Mouse (Mus musculus): Measurements from ENCODE around the gene Mapkapk3. TPM values are rescaled to one million over a fixed set of nuclear protein-coding genes. Genes with fewer than 3 reads are reported as not detected.

Mapkapk3 gene
- total and polyA plus RNA-seq, 3 experiments: 42.3 to 49.9 TPM; not detected in 1

GRCm38 (mm10) chr9:107254925-107255324, 34.8 kb downstream of the Mapkapk3 start:
- no peak for DNase-seq (ENCODE audit: low read depth, low spot score)
- Histone ChIP-seq H3K27me3 (ENCODE audit: control insufficient read depth in 1 of 2, insufficient read depth in 2 of 2, low read length in 2 of 2) (no peaks in the 10 kb centered on the region), H3K4me3 (ENCODE audit: control insufficient read depth in 1 of 2, insufficient read depth in 1 of 2, low read depth in 2 of 2, low read length in 2 of 2) (no peak overlapping the region), H3K4me1 (ENCODE audit: control insufficient read depth in 1 of 2, insufficient read depth in 2 of 2, low read length in 2 of 2) (no peaks in the 10 kb centered on the region), H3K9me3 (replicated peaks; ENCODE audit: insufficient read depth, low read length) (no peaks in the 10 kb centered on the region), H3K27ac (ENCODE audit: control insufficient read depth, low read depth, low read length) (no peak overlapping the region), H3K36me3 (ENCODE audit: control insufficient read depth in 1 of 2, insufficient read depth in 2 of 2, low read length in 2 of 2) (no peaks in the 10 kb centered on the region; a peak in 1 of 4 replicates), H3K79me2 (ENCODE audit: control insufficient read depth, insufficient read depth, low read length, poor library complexity) (no peaks in the 10 kb centered on the region), H3K9ac (ENCODE audit: control insufficient read depth, low read depth, low read length, poor library complexity, severe bottlenecking) (no peak overlapping the region)
- no peak for TF ChIP-seq TCF12 (IDR thresholded peaks at IDR 0.05; ENCODE audit: low read depth, low read length)
- no peak for TF ChIP-seq ZMIZ1 (IDR thresholded peaks at IDR 0.05; ENCODE audit: low read depth, low read length)
- no peak for TF ChIP-seq USF2 (IDR thresholded peaks at IDR 0.05; ENCODE audit: borderline replicate concordance in 1 of 2, insufficient read depth in 1 of 2, low read depth in 1 of 2, low read length in 2 of 2)
- no peak for TF ChIP-seq GABPA (IDR thresholded peaks at IDR 0.05; ENCODE audit: low read depth, low read length)
- no peak for TF ChIP-seq HCFC1 (IDR thresholded peaks at IDR 0.05; ENCODE audit: low read depth, low read length)
- TF ChIP-seq UBTF (IDR thresholded peaks at IDR 0.05; ENCODE audit: borderline replicate concordance, insufficient read depth, low read depth, low read length): no peak
- TF ChIP-seq ZNF384 (IDR thresholded peaks at IDR 0.05; ENCODE audit: low read depth, low read length): no peak
- no peak for TF ChIP-seq E2F4 (IDR thresholded peaks at IDR 0.05; ENCODE audit: borderline replicate concordance, low read depth, low read length)
- no peak for TF ChIP-seq MEF2A (IDR thresholded peaks at IDR 0.05; ENCODE audit: extremely low read depth, insufficient replicate concordance, low read depth, low read length, poor library complexity, severe bottlenecking)
- no peak for TF ChIP-seq KAT2A (conservative IDR thresholded peaks at IDR 0.05; ENCODE audit: low read depth, low read length)
- no peak for TF ChIP-seq ETS1 (IDR thresholded peaks at IDR 0.05; ENCODE audit: low read depth, low read length)
- TF ChIP-seq POLR2AphosphoS2 (IDR thresholded peaks at IDR 0.05; ENCODE audit: low read length): no peak
- TF ChIP-seq NELFE (IDR thresholded peaks at IDR 0.05; ENCODE audit: low read depth, low read length): no peak
- no peak for TF ChIP-seq RAD21 (IDR thresholded peaks at IDR 0.05; ENCODE audit: low read depth, low read length)
- TF ChIP-seq POLR2A (IDR thresholded peaks at IDR 0.05; ENCODE audit: control insufficient read depth in 1 of 2, insufficient read depth in 1 of 2, low read depth in 1 of 2, low read length in 2 of 2, poor library complexity in 1 of 2): no peak
- no peak for TF ChIP-seq RCOR1 (IDR thresholded peaks at IDR 0.05; ENCODE audit: low read depth, low read length)
- no peak for TF ChIP-seq POLR2AphosphoS5 (IDR thresholded peaks at IDR 0.05; ENCODE audit: borderline replicate concordance, low read depth, low read length)
- no peak for TF ChIP-seq CTCF (IDR thresholded peaks at IDR 0.05 in 2 of 3, conservative IDR thresholded peaks at IDR 0.05 in 1 of 3; ENCODE audit: control insufficient read depth in 1 of 3, insufficient read depth in 1 of 3, low read depth in 2 of 3, low read length in 3 of 3, poor library complexity in 1 of 3, severe bottlenecking in 1 of 3)
- no peak for TF ChIP-seq ELF1 (IDR thresholded peaks at IDR 0.05; ENCODE audit: low read depth, low read length)
- no peak for TF ChIP-seq SIN3A (IDR thresholded peaks at IDR 0.05; ENCODE audit: low read length)

DNA sequence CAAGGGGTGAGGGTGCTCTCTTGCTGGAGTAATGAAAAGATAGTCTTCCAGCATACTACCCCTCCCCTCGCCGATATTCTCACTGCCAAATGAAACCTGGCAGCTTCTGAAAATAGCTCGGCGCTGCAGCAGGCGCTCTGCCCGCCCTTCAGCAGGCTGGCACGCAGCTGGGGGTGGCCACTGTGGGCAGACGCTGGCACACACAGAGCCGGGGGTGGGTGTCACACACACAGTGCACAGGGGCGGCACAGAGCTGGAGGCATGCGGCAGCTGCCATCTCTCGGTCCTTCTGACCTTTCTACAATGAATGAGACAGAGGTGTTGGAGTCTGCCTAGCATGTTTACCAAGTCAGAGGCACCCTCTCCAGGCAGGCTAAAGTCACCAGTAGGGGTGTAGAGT, 35.2 kb downstream of the Mapkapk3 start:
- H3K27ac ChIP-seq (ENCODE audit: control insufficient read depth, low read depth, low read length): no peak overlapping the region
- no peak for DNase-seq (ENCODE audit: low read depth, low spot score)
- no peaks in the 10 kb centered on the region for H3K27me3 ChIP-seq (ENCODE audit: control insufficient read depth in 1 of 2, insufficient read depth in 2 of 2, low read length in 2 of 2)
- H3K4me3 ChIP-seq (ENCODE audit: control insufficient read depth in 1 of 2, insufficient read depth in 1 of 2, low read depth in 2 of 2, low read length in 2 of 2): no peak overlapping the region
- TF ChIP-seq NRF1 (IDR thresholded peaks at IDR 0.05; ENCODE audit: insufficient read depth, low read depth, low read length, poor library complexity, severe bottlenecking) (no peak), UBTF (IDR thresholded peaks at IDR 0.05; ENCODE audit: borderline replicate concordance, insufficient read depth, low read depth, low read length) (no peak), CHD2 (IDR thresholded peaks at IDR 0.05; ENCODE audit: low read length) (no peak), RCOR1 (IDR thresholded peaks at IDR 0.05; ENCODE audit: low read depth, low read length) (no peak), E2F4 (IDR thresholded peaks at IDR 0.05; ENCODE audit: borderline replicate concordance, low read depth, low read length) (no peak), MAZ (IDR thresholded peaks at IDR 0.05; ENCODE audit: low read depth, low read length) (no peak), JUND (IDR thresholded peaks at IDR 0.05; ENCODE audit: low read depth, low read length) (no peak), ETS1 (IDR thresholded peaks at IDR 0.05; ENCODE audit: low read depth, low read length) (no peak), USF1 (IDR thresholded peaks at IDR 0.05; ENCODE audit: low read depth, low read length) (no peak)
- no peaks in the 10 kb centered on the region; a peak in 1 of 4 replicates for H3K36me3 ChIP-seq (ENCODE audit: control insufficient read depth in 1 of 2, insufficient read depth in 2 of 2, low read length in 2 of 2)
- no peaks in the 10 kb centered on the region for H3K9me3 ChIP-seq (replicated peaks; ENCODE audit: insufficient read depth, low read length)
- no peaks in the 10 kb centered on the region for H3K4me1 ChIP-seq (ENCODE audit: control insufficient read depth in 1 of 2, insufficient read depth in 2 of 2, low read length in 2 of 2)
- H3K79me2 ChIP-seq (ENCODE audit: control insufficient read depth, insufficient read depth, low read length, poor library complexity): no peaks in the 10 kb centered on the region
- no peak overlapping the region for H3K9ac ChIP-seq (ENCODE audit: control insufficient read depth, low read depth, low read length, poor library complexity, severe bottlenecking)
